Mouse (Mus musculus) limb, embryonic 14.5 days (tissue): Measurements from ENCODE around the gene Rptor. TPM values are rescaled to one million over a fixed set of nuclear protein-coding genes. Genes with fewer than 3 reads are reported as not detected.

ENCODE experiments used
- ATAC-seq: fragments of 200-750 bp; cut with Nextera tagmentation; 2 replicates; pipeline ENCODE4 v1.8.0; 2017; ENCODE audit warnings: low read depth, moderate number of reproducible peaks, moderate TSS enrichment; ENCODE audit not compliant: low FRiP score
- DNase-seq: peaks from one replicate; pipeline ENCODE4 v3.0.0-alpha.2; 2015; ENCODE audit warnings: low spot score
- H3K27ac ChIP-seq: fragments of 300-500 bp; sonication (generic); replicated peaks from 2 replicates; pipeline ENCODE4 v1.5.1; 2014; ENCODE audit warnings: low read depth, mild to moderate bottlenecking, low read length, moderate library complexity, mixed read lengths
- H3K27me3 ChIP-seq: fragments of 300-500 bp; sonication (generic); 2 replicates; pipeline ENCODE4 v1.6.1; 2014; ENCODE audit warnings: low read length, mixed read lengths; ENCODE audit not compliant: control insufficient read depth, insufficient read depth
- H3K36me3 ChIP-seq: fragments of 300-500 bp; sonication (generic); 2 replicates; pipeline ENCODE4 v1.6.1; 2014; ENCODE audit warnings: mild to moderate bottlenecking, low read length, moderate library complexity, mixed read lengths; ENCODE audit not compliant: control insufficient read depth, insufficient read depth
- H3K4me1 ChIP-seq: fragments of 300-500 bp; sonication (generic); 2 replicates; pipeline ENCODE4 v1.6.1; 2014; ENCODE audit warnings: antibody characterized with exemption, low read length, mixed read lengths; ENCODE audit not compliant: control insufficient read depth, insufficient read depth
- H3K4me2 ChIP-seq: fragments of 300-500 bp; sonication (generic); replicated peaks from 2 replicates; pipeline ENCODE4 v1.6.1; 2014; ENCODE audit warnings: low read depth, mild to moderate bottlenecking, low read length, moderate library complexity; ENCODE audit not compliant: severe bottlenecking
- H3K4me3 ChIP-seq: fragments of 300-500 bp; sonication (generic); replicated peaks from 2 replicates; pipeline ENCODE4 v1.5.1; 2014; ENCODE audit warnings: low read length
- H3K9ac ChIP-seq: fragments of 300-500 bp; sonication (generic); 2 replicates; pipeline ENCODE4 v1.6.1; 2014; ENCODE audit warnings: mild to moderate bottlenecking, low read depth, low read length, moderate library complexity; ENCODE audit not compliant: severe bottlenecking
- H3K9me3 ChIP-seq: fragments of 300-500 bp; sonication (generic); 2 replicates; pipeline ENCODE4 v1.6.1; 2016; ENCODE audit warnings: low read length; ENCODE audit not compliant: control insufficient read depth
- POLR2A ChIP-seq: fragments of 200-500 bp; IDR thresholded peaks from 2 replicates; pipeline ENCODE4 v1.8.0; 2012; ENCODE audit warnings: inconsistent platforms, mild to moderate bottlenecking, moderate library complexity, borderline replicate concordance; ENCODE audit not compliant: insufficient read depth, insufficient read length; ENCODE audit errors: extremely low read depth
- WGBS: fragments of 180-500 bp; shearing (Covaris S2); extraction: QIAGEN DNeasy Blood & Tissue Kit; methylation state at CpG from one replicate; pipeline ENCODE4 v1.1.7; 2014; 5-methylcytosine and 5-hydroxymethylcytosine counted together
- polyA plus RNA-seq, 2 experiments: library from polyadenylated mRNA; depleted of rRNA in 1 of 2; stranded (reverse) in 1 of 2; unstranded in 1 of 2; fragments of >200 nt; fragmentation: Nextera tagmentation in 1 of 2; extraction: Ambion mirVana in 1 of 2; gene quantifications; 2 replicates each; pipeline versions ENCODE4 v1.2.1 to v1.2.3; 2012 to 2014

The Rptor gene
- polyA plus RNA-seq, 2 experiments = 13.7 to 24.3 TPM

GRCm38 (mm10) chr11:119621266-119621665 lies 18.6 kb downstream of the Rptor start:
- no peak overlapping the region for H3K27ac ChIP-seq
- no peak overlapping the region for H3K9ac ChIP-seq
- DNase-seq = no peak
- no peak for ATAC-seq
- H3K27me3 ChIP-seq = no peaks in the 10 kb centered on the region
- WGBS = 22% methylated on average over 3 of the region's 3 CpGs
- H3K9me3 ChIP-seq = no peaks in the 10 kb centered on the region
- no peaks in the 10 kb centered on the region for H3K36me3 ChIP-seq
- H3K4me3 ChIP-seq = no peak overlapping the region
- TF ChIP-seq POLR2A = no peak
- peaks cover 9% of the 10 kb centered on the region for H3K4me1 ChIP-seq
- no peak overlapping the region for H3K4me2 ChIP-seq

- no peak overlapping the region for H3K27ac ChIP-seq
Observed at GRCm38 (mm10) chr11:119623800-119624199, 21.1 kb downstream of the Rptor start.

GRCm38 (mm10) chr11:119624401-119624800 lies 21.7 kb downstream of the Rptor start:
- Histone ChIP-seq H3K9me3 (no peaks in the 10 kb centered on the region), H3K4me2 (no peak overlapping the region), H3K27ac (no peak overlapping the region), H3K4me3 (no peak overlapping the region), H3K27me3 (no peaks in the 10 kb centered on the region), H3K4me1 (peaks cover 9% of the 10 kb centered on the region), H3K36me3 (no peaks in the 10 kb centered on the region), H3K9ac (no peak overlapping the region)
- ATAC-seq (no peak), DNase-seq (no peak)
- WGBS = 71% methylated on average over 4 of the region's 4 CpGs
- TF ChIP-seq POLR2A = no peak

More at GRCm38 (mm10) chr11:119623800-119624199, 21.1 kb downstream of the Rptor start:
- Histone ChIP-seq H3K9me3 (no peaks in the 10 kb centered on the region), H3K4me2 (no peak overlapping the region), H3K9ac (no peak overlapping the region), H3K4me1 (peaks cover 9% of the 10 kb centered on the region), H3K27me3 (no peaks in the 10 kb centered on the region), H3K36me3 (no peaks in the 10 kb centered on the region), H3K4me3 (no peak overlapping the region)
- 86% methylated on average over 8 of the region's 8 CpGs for WGBS
- no peak for ATAC-seq
- no peak for DNase-seq
- no peak for TF ChIP-seq POLR2A

GRCm38 (mm10) chr11:119624955-119625354 lies 22.2 kb downstream of the Rptor start:
- DNase-seq (no peak), ATAC-seq (0 out of 2 replicates have a peak, but pooled peaks have one; percentile 47)
- Histone ChIP-seq H3K9ac (no peak overlapping the region), H3K36me3 (no peaks in the 10 kb centered on the region), H3K4me3 (no peak overlapping the region), H3K4me2 (no peak overlapping the region), H3K27ac (no peak overlapping the region), H3K27me3 (no peaks in the 10 kb centered on the region), H3K9me3 (no peaks in the 10 kb centered on the region), H3K4me1 (peaks cover 9% of the 10 kb centered on the region)
- TF ChIP-seq POLR2A = no peak
- 41% methylated on average over 3 of the region's 3 CpGs for WGBS

GRCm38 (mm10) chr11:119625476-119625875 lies 22.8 kb downstream of the Rptor start:
- no peak for TF ChIP-seq POLR2A
- H3K4me3 ChIP-seq = no peak overlapping the region
- peak; percentile 34 for DNase-seq
- H3K4me2 ChIP-seq = no peak overlapping the region
- H3K9ac ChIP-seq = no peak overlapping the region
- H3K9me3 ChIP-seq = no peaks in the 10 kb centered on the region
- no peaks in the 10 kb centered on the region for H3K36me3 ChIP-seq
- H3K27me3 ChIP-seq = no peaks in the 10 kb centered on the region
- H3K27ac ChIP-seq = no peak overlapping the region
- WGBS = 68% methylated on average over 6 of the region's 6 CpGs
- H3K4me1 ChIP-seq = peaks cover 9% of the 10 kb centered on the region
- peak; percentile 76; the same call in 1 of the 2 replicates for ATAC-seq

GRCm38 (mm10) chr11:119625943-119626342 lies 23.2 kb downstream of the Rptor start:
- no peak for TF ChIP-seq POLR2A
- no peaks in the 10 kb centered on the region for H3K27me3 ChIP-seq
- no peaks in the 10 kb centered on the region for H3K36me3 ChIP-seq
- H3K4me2 ChIP-seq = no peak overlapping the region
- no peak overlapping the region for H3K9ac ChIP-seq
- H3K4me3 ChIP-seq = no peak overlapping the region
- 57% methylated on average over 6 of the region's 6 CpGs for WGBS
- H3K4me1 ChIP-seq = peaks cover 9% of the 10 kb centered on the region
- DNase-seq = no peak
- no peak for ATAC-seq
- H3K27ac ChIP-seq = no peak overlapping the region
- H3K9me3 ChIP-seq = no peaks in the 10 kb centered on the region
